Mouse (Mus musculus): ENCODE measurements around the gene Shisal1. TPM values are rescaled to one million over a fixed set of nuclear protein-coding genes. Genes with fewer than 3 reads are reported as not detected.

The Shisal1 gene
- polyA plus RNA-seq, 1 experiment: not detected

DNA sequence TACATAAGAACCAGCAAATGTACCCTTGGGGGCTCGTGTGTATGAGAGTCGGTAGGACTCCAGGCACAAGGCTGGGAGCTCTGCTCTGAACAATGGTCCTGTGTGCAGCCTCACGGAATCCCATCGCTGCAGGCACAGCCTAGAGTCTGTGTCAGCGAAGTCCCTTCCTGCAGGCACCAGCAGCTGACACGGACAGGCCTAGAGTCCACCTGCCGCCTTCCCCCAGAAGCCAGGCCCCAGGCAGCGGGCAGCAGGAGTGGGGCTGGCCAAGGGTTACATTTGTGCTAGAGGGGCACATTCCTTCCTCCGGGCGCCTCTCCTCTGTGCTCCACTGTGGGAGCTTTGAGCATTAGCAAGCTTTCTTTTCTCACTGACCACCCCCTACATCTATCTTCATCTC lies 3.3 kb downstream of the Shisal1 start:
- Histone ChIP-seq H3K4me1 (ENCODE audit: control insufficient read depth, insufficient read depth, insufficient read length, low read length) (no peaks in the 10 kb centered on the region), H3K27ac (replicated peaks; ENCODE audit: low read depth, low read length) (no peak overlapping the region), H3K4me3 (ENCODE audit: insufficient read depth, low read depth, low read length) (no peak overlapping the region)

DNA sequence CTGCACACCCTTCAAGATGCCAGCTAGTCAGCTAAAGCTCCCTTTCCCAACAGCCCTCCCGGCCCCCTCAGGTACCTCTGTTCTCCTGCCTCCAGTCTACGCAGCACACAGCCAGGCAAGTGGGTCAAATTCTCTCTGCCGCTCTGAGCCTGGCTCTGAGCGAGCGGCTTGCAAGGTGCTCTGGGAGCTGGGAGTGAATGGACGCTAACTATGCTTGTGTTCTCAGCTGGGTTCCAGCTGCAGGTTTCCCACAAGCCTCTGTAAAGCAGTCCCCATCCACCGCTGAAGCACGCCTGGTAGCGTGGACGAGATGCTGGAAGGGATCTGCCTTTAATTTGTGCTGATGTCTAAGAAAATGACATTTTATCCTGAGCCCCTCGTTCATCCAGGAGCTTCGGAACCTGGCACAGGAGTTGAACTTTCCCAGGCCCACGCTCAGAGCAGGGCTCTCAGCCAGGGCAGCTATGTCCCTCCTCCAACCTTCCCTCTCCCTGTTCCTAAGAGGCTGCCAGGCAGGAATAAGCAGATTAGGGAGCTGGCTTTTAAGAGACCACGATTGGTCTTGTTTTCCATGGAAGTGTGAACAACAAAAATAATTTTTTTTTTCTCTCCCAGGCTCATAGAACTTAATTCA lies 5.1 kb downstream of the Shisal1 start:
- Histone ChIP-seq H3K27ac (replicated peaks; ENCODE audit: low read depth, low read length) (no peak overlapping the region), H3K4me1 (ENCODE audit: control insufficient read depth, insufficient read depth, insufficient read length, low read length) (no peaks in the 10 kb centered on the region), H3K4me3 (ENCODE audit: insufficient read depth, low read depth, low read length) (no peak overlapping the region)

DNA sequence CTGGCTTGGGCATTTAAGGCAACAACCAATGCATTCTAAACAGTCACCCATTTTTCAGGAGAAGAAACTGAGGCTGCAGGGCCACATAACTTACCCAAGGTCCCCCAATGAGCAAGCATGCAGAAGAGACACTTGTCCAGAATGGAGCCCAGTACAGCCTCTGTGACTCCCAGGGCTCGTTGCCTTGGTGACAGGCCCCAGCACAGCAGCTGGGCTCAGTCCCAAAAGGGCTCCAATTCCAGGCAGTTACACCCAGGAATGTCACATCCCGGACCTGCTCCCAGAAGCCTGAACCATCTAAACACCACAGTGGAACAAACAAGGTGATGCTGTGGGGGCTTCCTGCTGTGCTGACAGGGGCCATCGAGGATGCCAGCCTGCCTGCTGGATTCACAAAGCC lies 6.1 kb downstream of the Shisal1 start:
- Histone ChIP-seq H3K27ac (replicated peaks; ENCODE audit: low read depth, low read length) (no peak overlapping the region), H3K4me1 (ENCODE audit: control insufficient read depth, insufficient read depth, insufficient read length, low read length) (no peaks in the 10 kb centered on the region)

DNA sequence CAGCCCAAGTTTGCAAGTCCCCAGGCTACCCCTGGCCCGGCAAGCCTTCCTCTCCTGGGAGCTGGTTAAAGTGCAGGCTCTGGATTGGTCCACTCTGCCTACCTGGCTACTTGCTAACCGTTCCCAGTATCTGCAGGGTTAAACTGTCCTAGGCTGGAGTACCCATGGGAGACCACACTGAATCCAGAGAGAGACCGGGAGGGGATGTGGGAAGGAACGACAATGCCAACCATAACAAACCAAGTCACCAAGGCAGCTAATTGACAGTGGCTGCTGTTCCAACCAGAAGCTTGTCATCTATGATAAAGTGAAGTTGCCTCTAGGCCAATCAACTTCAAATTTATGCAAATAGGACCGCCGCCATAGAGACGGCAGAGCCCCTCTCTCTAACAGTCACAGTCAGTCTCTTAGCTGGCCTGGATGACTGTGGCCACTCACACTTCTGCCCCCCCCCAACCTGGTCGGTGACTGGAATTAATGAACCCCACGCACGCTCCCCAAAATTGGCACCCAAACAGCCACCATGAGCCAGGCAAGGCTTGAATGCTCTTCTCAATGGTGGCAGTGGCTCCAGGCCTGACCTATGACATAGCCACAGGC lies 13.2 kb downstream of the Shisal1 start:
- Histone ChIP-seq H3K4me3 (ENCODE audit: insufficient read depth, low read depth, low read length) (no peak overlapping the region), H3K4me1 (ENCODE audit: control insufficient read depth, insufficient read depth, insufficient read length, low read length) (no peaks in the 10 kb centered on the region), H3K27ac (replicated peaks; ENCODE audit: low read depth, low read length) (no peak overlapping the region)

More for the DNA sequence above, 6.1 kb downstream of the Shisal1 start:
- no peak overlapping the region for H3K4me3 ChIP-seq (ENCODE audit: insufficient read depth, low read depth, low read length)

GRCm38 (mm10) chr15:84430482-84430881 lies 16.4 kb downstream of the Shisal1 start:
- no peak overlapping the region for H3K27ac ChIP-seq (replicated peaks; ENCODE audit: low read depth, low read length)
- H3K4me1 ChIP-seq (ENCODE audit: control insufficient read depth, insufficient read depth, insufficient read length, low read length): no peaks in the 10 kb centered on the region
- H3K4me3 ChIP-seq (ENCODE audit: insufficient read depth, low read depth, low read length): no peak overlapping the region

DNA sequence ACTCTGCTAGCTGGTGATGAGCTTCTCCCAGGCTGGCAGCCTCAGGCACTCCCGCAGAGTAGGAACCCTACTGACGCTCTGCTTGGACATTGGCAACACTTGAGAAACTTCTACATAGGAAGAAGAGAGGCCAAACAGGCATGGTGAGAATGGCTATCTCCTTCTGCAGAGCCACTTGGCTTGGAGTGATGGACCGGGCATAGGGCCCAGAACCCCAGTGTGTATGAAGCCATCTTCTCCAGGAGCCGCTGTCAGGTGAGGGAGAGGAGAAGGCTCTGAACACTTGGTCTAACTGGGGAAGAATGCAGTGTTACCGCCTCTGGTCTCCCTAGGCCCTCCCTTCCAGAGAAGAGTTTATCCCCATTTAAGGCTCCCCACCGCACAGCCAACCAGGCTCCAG lies 19.3 kb downstream of the Shisal1 start:
- Histone ChIP-seq H3K4me3 (ENCODE audit: insufficient read depth, low read depth, low read length) (no peak overlapping the region), H3K4me1 (ENCODE audit: control insufficient read depth, insufficient read depth, insufficient read length, low read length) (no peaks in the 10 kb centered on the region), H3K27ac (replicated peaks; ENCODE audit: low read depth, low read length) (no peak overlapping the region)

- Histone ChIP-seq H3K4me1 (ENCODE audit: control insufficient read depth, insufficient read depth, insufficient read length, low read length) (no peaks in the 10 kb centered on the region), H3K27ac (replicated peaks; ENCODE audit: low read depth, low read length) (no peak overlapping the region), H3K4me3 (ENCODE audit: insufficient read depth, low read depth, low read length) (no peak overlapping the region)
Observed at GRCm38 (mm10) chr15:84425733-84426132, 21.2 kb downstream of the Shisal1 start.

DNA sequence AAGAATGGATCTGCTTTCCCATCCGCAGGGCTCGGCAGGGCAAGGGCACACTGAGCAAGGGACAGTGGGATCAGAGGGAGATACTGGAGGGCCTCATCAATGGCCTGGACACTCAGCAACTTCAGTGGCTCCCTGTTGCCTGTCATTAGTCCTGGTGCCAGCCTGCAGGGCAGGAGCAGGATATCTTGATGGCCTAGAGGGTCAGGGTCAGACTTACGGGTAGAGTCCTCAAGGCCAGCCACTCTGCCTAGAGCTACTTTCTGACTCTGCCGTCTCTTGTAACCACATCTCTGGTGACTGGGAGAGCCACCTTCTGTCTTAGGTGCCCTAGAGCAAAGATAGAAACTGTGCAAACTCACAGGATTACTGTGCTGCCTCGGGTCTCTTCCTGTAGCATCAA lies 23.1 kb downstream of the Shisal1 start:
- no peak overlapping the region for H3K27ac ChIP-seq (replicated peaks; ENCODE audit: low read depth, low read length)
- H3K4me3 ChIP-seq (ENCODE audit: insufficient read depth, low read depth, low read length): no peak overlapping the region
- no peaks in the 10 kb centered on the region for H3K4me1 ChIP-seq (ENCODE audit: control insufficient read depth, insufficient read depth, insufficient read length, low read length)

- H3K4me3 ChIP-seq (ENCODE audit: insufficient read depth, low read depth, low read length): no peak overlapping the region
- H3K27ac ChIP-seq (replicated peaks; ENCODE audit: low read depth, low read length): no peak overlapping the region
- no peaks in the 10 kb centered on the region for H3K4me1 ChIP-seq (ENCODE audit: control insufficient read depth, insufficient read depth, insufficient read length, low read length)
Observed at GRCm38 (mm10) chr15:84418266-84418610, 28.7 kb downstream of the Shisal1 start.

DNA sequence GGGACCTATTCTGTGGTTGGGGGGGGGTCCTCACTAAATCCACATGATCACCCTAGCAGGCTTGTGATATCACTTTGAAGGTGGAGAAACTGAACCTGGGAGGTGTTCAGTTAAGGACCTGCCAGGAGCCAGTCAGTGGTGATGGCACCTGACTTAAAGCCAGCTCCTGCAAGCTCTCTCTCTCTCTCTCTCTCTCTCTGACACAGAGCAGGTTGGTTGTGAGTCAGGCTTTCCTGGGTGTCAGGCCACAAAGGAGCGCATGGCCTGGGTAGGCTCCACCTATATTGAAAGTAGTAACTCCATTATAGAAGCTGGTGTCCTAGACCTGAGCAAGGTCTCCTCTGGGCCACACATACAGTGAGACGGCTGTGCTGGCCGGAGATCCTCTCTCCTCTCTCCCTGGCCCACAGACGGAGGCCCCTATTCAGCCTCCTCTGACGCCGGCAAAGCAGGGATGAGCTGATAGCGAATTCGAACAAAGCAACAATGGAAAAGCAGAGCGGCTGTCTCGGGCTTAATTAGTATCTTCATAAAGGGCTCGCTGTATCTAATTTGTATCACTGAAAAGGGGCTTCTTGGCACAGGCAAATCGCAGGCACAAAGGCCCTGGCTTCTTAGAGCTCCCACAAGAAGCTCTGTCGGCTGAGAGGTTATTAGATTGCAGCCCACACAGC lies 29.2 kb downstream of the Shisal1 start:
- Histone ChIP-seq H3K4me1 (ENCODE audit: control insufficient read depth, insufficient read depth, insufficient read length, low read length) (no peaks in the 10 kb centered on the region), H3K27ac (replicated peaks; ENCODE audit: low read depth, low read length) (no peak overlapping the region), H3K4me3 (ENCODE audit: insufficient read depth, low read depth, low read length) (no peak overlapping the region)

DNA sequence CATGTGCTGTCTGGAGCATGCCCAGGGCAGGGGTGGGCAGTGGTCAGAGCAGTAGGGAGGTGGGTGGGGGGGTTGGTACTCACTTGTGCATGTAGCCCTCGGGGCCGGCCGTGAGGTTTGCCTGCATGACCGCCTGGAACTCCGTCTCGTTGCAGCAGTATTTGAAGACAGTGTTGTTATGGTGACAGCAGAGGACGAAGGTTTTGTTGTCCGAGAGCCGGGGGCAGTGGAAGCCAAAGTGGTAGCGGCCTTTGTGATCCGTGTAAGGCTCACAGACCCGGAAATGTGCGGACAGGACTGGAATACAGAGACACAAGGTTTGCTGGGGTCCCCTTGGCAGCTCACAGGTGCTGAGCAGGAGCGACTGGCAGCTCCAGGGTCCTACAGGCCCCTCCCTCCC lies 29.9 kb downstream of the Shisal1 start:
- no peak overlapping the region for H3K4me3 ChIP-seq (ENCODE audit: insufficient read depth, low read depth, low read length)
- H3K4me1 ChIP-seq (ENCODE audit: control insufficient read depth, insufficient read depth, insufficient read length, low read length): no peaks in the 10 kb centered on the region
- no peak overlapping the region for H3K27ac ChIP-seq (replicated peaks; ENCODE audit: low read depth, low read length)

- Histone ChIP-seq H3K4me3 (ENCODE audit: insufficient read depth, low read depth, low read length) (no peak overlapping the region), H3K4me1 (ENCODE audit: control insufficient read depth, insufficient read depth, insufficient read length, low read length) (no peaks in the 10 kb centered on the region), H3K27ac (replicated peaks; ENCODE audit: low read depth, low read length) (no peak overlapping the region)
Observed at GRCm38 (mm10) chr15:84414040-84414848, 32.7 kb downstream of the Shisal1 start.

- Histone ChIP-seq H3K4me1 (ENCODE audit: control insufficient read depth, insufficient read depth, insufficient read length, low read length) (no peaks in the 10 kb centered on the region), H3K4me3 (ENCODE audit: insufficient read depth, low read depth, low read length) (peak overlapping the region; percentile 12; the same call in 1 of the 2 replicates), H3K27ac (replicated peaks; ENCODE audit: low read depth, low read length) (no peak overlapping the region)
Observed at GRCm38 (mm10) chr15:84412409-84412808, 34.5 kb downstream of the Shisal1 start.

- Histone ChIP-seq H3K4me1 (ENCODE audit: control insufficient read depth, insufficient read depth, insufficient read length, low read length) (no peaks in the 10 kb centered on the region), H3K4me3 (ENCODE audit: insufficient read depth, low read depth, low read length) (no peak overlapping the region), H3K27ac (replicated peaks; ENCODE audit: low read depth, low read length) (no peak overlapping the region)
Observed at GRCm38 (mm10) chr15:84410052-84410451, 36.8 kb downstream of the Shisal1 start.

DNA sequence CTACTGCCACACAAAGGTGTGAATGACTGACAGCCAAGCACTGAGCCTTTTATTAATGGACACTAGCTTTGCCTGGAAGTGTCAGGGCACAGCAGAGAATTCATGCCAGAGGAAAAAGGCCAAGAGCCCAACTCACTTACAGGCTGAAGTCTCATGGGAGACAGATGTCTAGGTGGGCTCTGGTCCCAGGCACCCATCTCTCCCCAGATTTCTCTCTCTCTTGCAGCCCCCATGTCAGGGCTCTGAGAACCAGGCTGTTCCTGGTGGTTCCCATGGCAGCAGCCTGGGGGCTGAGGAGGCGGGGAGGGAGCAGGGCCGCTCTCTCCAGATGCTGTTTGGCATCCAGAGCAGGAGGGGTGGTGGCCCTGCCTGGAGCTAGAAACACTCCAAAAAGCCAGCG lies 38.3 kb downstream of the Shisal1 start:
- no peaks in the 10 kb centered on the region for H3K4me1 ChIP-seq (ENCODE audit: control insufficient read depth, insufficient read depth, insufficient read length, low read length)
- H3K4me3 ChIP-seq (ENCODE audit: insufficient read depth, low read depth, low read length): no peak overlapping the region
- no peak overlapping the region for H3K27ac ChIP-seq (replicated peaks; ENCODE audit: low read depth, low read length)

All from brown adipose tissue, adult 24 weeks (tissue).